Comparison of ENCODE assay signal across 10 mouse cellular contexts in the genomic region with DNA sequence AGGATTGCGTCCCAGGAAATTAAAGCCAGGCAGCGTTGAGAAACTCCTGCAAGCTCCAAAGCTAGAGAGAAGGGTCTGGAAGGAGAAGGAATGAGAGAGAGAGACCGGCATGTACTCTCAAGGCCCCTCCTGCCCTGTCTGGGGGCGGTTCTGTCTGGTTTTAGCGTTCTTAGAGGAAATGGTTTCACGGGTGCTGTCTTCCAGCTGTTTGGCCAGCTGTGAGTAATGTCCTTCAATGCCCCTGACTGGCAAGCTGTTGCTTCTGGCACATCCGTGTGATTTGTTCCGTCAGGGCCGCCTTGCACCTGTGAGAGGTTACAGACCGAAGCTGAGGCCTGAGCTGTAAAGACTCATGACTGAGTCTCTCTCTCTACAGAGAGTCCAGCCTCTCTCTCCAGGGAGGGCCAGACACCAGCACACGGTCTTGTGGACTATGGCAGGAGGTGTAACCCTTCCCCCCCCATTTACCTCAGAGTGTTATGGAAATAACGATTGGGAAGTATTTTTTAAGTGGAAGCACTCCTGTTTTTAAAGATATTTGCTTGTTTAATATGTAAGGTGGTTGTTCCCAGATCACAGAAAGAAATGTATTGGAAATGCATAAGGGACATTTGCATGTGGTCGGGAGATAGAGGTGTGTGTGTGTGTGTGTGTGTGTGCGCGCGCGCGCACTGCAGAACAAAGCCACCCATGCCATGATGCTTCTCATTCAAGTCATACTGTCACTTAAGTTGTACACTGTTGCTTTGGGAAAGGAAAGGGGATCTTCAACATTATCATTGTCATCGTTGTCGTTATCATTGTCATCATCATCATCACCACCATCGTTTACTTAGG.
DNase-seq lines count a peak whose midpoint lies in the region; ATAC-seq and TF ChIP-seq lines count a peak whose summit lies in the region.
"Had no signal": no experiment of that assay in that cellular context is flagged by ENCODE, and none has a peak within 500 bp of the region (broad histone marks: within the 10 kb centered on the region; RNA-seq: fewer than 3 reads in every experiment).

No protein-coding gene starts in this region.

- no peak for TF ChIP-seq CTCF in spleen, adult 2 months (IDR thresholded peaks at IDR 0.05; ENCODE audit: extremely low read depth, insufficient read depth, insufficient read length, insufficient replicate concordance)

- H3K36me3 ChIP-seq in spleen, adult 2 months (ENCODE audit: control insufficient read depth, insufficient read depth, low read length), result peaks cover 11% of the 10 kb centered on the region
- peaks cover 20% of the 10 kb centered on the region for H3K36me3 ChIP-seq in limb, embryonic 12.5 days
- H3K36me3 ChIP-seq in stomach, embryonic 14.5 days (ENCODE audit: control insufficient read depth, insufficient read depth, low read length), result peaks cover 15% of the 10 kb centered on the region

- no peak for TF ChIP-seq POLR2A in spleen, adult 2 months (IDR thresholded peaks at IDR 0.05; ENCODE audit: low read depth, low read length)

- H3K9ac ChIP-seq in limb, embryonic 12.5 days (replicated peaks), result no peak overlapping the region
- no peak overlapping the region for H3K9ac ChIP-seq in stomach, embryonic 14.5 days (replicated peaks; ENCODE audit: low read depth, low read length)
- H3K9ac ChIP-seq: lung, embryonic 15.5 days had no signal

- no peak overlapping the region for H3K4me3 ChIP-seq in spleen, adult 2 months (ENCODE audit: extremely low read depth, insufficient read depth, insufficient read length)
- H3K4me3 ChIP-seq in limb, embryonic 12.5 days (replicated peaks), result no peak overlapping the region
- no peak overlapping the region for H3K4me3 ChIP-seq in stomach, embryonic 14.5 days (ENCODE audit: low read depth, low read length)
- H3K4me3 ChIP-seq: layer of hippocampus, adult 2 months; lung, embryonic 15.5 days had no signal

- no peaks in the 10 kb centered on the region for H3K9me3 ChIP-seq in limb, embryonic 12.5 days
- no peaks in the 10 kb centered on the region for H3K9me3 ChIP-seq in stomach, embryonic 14.5 days (ENCODE audit: control insufficient read depth, low read depth, low read length)
- H3K9me3 ChIP-seq: lung, embryonic 15.5 days had no signal

- 50% methylated on average over 21 of the region's 21 CpGs for WGBS in spleen, adult 2 months
- 60% methylated on average over 21 of the region's 21 CpGs for WGBS in limb, embryonic 12.5 days
- 64% methylated on average over 21 of the region's 21 CpGs for WGBS in stomach, embryonic 14.5 days

- ATAC-seq in limb, embryonic 12.5 days (ENCODE audit: insufficient number of reproducible peaks, insufficient read depth, low FRiP score, low TSS enrichment, low read depth), result no peak; the same call in 1 of the 2 replicates
- ATAC-seq in stomach, embryonic 14.5 days (ENCODE audit: insufficient number of reproducible peaks, insufficient read depth, low FRiP score, low read depth), result no peak

- H3K4me2 ChIP-seq in limb, embryonic 12.5 days, result no peak overlapping the region
- H3K4me2 ChIP-seq in stomach, embryonic 14.5 days (replicated peaks; ENCODE audit: low read depth, low read length), result no peak overlapping the region
- H3K4me2 ChIP-seq: lung, embryonic 15.5 days had no signal

- peaks cover 29% of the 10 kb centered on the region; the same call in 1 of the 2 replicates for H3K4me1 ChIP-seq in spleen, adult 2 months (ENCODE audit: control insufficient read depth, insufficient read depth, insufficient read length)
- H3K4me1 ChIP-seq in limb, embryonic 12.5 days (replicated peaks), result peaks cover 35% of the 10 kb centered on the region
- peaks cover 18% of the 10 kb centered on the region for H3K4me1 ChIP-seq in stomach, embryonic 14.5 days (ENCODE audit: control insufficient read depth, insufficient read depth, low read length)

- H3K27ac ChIP-seq in spleen, adult 2 months (ENCODE audit: insufficient read depth, low read length), result peak overlapping the region; percentile 72
- 0 out of 2 replicates have a peak overlapping the region, but pooled peaks have one; percentile 31 for H3K27ac ChIP-seq in limb, embryonic 12.5 days
- peak overlapping the region; percentile 10 for H3K27ac ChIP-seq in stomach, embryonic 14.5 days (ENCODE audit: low read length)
- H3K27ac ChIP-seq: layer of hippocampus, adult 2 months; lung, embryonic 15.5 days had no signal

- DNase-seq in embryo, embryonic 10.5 days (ENCODE audit: low spot score), result peak; percentile 14
- DNase-seq in embryo, embryonic 9.5 days (ENCODE audit: extremely low spot score), result no peak
- DNase-seq in spleen, adult 2 months (ENCODE audit: low read depth in 1 of 2, low spot score in 2 of 2), result peak; percentile 32 to 49
- DNase-seq in spleen, adult 12 weeks (ENCODE audit: low spot score), result no peak
- DNase-seq in adrenal gland, adult 8-10 months, result no peak
- DNase-seq in frontal cortex, postnatal 10 days (ENCODE audit: low spot score in 2 of 2), result no peak

- H3K27me3 ChIP-seq in spleen, adult 2 months (ENCODE audit: control insufficient read depth, insufficient read depth, low read length), result no peaks in the 10 kb centered on the region
- H3K27me3 ChIP-seq in limb, embryonic 12.5 days, result no peaks in the 10 kb centered on the region
- H3K27me3 ChIP-seq in stomach, embryonic 14.5 days (ENCODE audit: control insufficient read depth, insufficient read depth, low read length), result no peaks in the 10 kb centered on the region
- H3K27me3 ChIP-seq: lung, embryonic 15.5 days had no signal

Comparison
In these comparisons a context has a peak if more than half of its experiments do, and no peak if none do; other contexts are left out.
1. DNase-seq: peak in embryo, embryonic 10.5 days (single experiment) and spleen, adult 2 months (2 of 2); none in embryo, embryonic 9.5 days (single experiment), spleen, adult 12 weeks (single experiment), adrenal gland, adult 8-10 months (single experiment) and frontal cortex, postnatal 10 days (0 of 2).
2. H3K27ac ChIP-seq: peak in every context shown above with its lines; median percentile 72 in spleen, adult 2 months; 31 in limb, embryonic 12.5 days; 10 in stomach, embryonic 14.5 days.